In genomic region chr5:150262046-150262716, GRCm38 (mm10) we compare ENCODE assay signal across 8 mouse cellular contexts.
DNase-seq lines count a peak whose midpoint lies in the region; ATAC-seq lines count a peak whose summit lies in the region.

No protein-coding gene starts in this region.

- WGBS in forebrain, embryonic 12.5 days = 80% methylated on average over 16 of the region's 16 CpGs
- 82% methylated on average over 16 of the region's 16 CpGs for WGBS in forebrain, embryonic 11.5 days
- WGBS in kidney, embryonic 15.5 days = 66% methylated on average over 16 of the region's 16 CpGs
- 64% methylated on average over 16 of the region's 16 CpGs for WGBS in stomach, embryonic 15.5 days

- H3K27me3 ChIP-seq in forebrain, embryonic 12.5 days = no peaks in the 10 kb centered on the region; the same call in 1 of the 2 replicates
- H3K27me3 ChIP-seq in forebrain, embryonic 11.5 days (ENCODE audit: control insufficient read depth, insufficient read depth, low read length) = no peaks in the 10 kb centered on the region
- H3K27me3 ChIP-seq in kidney, embryonic 15.5 days = no peaks in the 10 kb centered on the region
- no peaks in the 10 kb centered on the region for H3K27me3 ChIP-seq in stomach, embryonic 15.5 days (replicated peaks)

- no peak overlapping the region for H3K9ac ChIP-seq in forebrain, embryonic 12.5 days
- no peak overlapping the region for H3K9ac ChIP-seq in forebrain, embryonic 11.5 days (ENCODE audit: low read length)
- no peak overlapping the region for H3K9ac ChIP-seq in kidney, embryonic 15.5 days
- H3K9ac ChIP-seq in stomach, embryonic 15.5 days = no peak overlapping the region

- H3K27ac ChIP-seq in forebrain, embryonic 12.5 days = no peak overlapping the region
- H3K27ac ChIP-seq in forebrain, embryonic 11.5 days (ENCODE audit: low read depth, low read length) = no peak overlapping the region
- no peak overlapping the region for H3K27ac ChIP-seq in kidney, embryonic 15.5 days
- H3K27ac ChIP-seq in stomach, embryonic 15.5 days = 0 out of 2 replicates have a peak overlapping the region, but pooled peaks have one; percentile 36

- no peak overlapping the region for H3K4me3 ChIP-seq in forebrain, embryonic 12.5 days (replicated peaks)
- no peak overlapping the region for H3K4me3 ChIP-seq in forebrain, embryonic 11.5 days (ENCODE audit: low read depth, low read length)
- H3K4me3 ChIP-seq in kidney, embryonic 15.5 days (replicated peaks) = no peak overlapping the region
- no peak overlapping the region; the same call in 1 of the 2 replicates for H3K4me3 ChIP-seq in stomach, embryonic 15.5 days (replicated peaks)

- no peaks in the 10 kb centered on the region for H3K36me3 ChIP-seq in forebrain, embryonic 12.5 days (replicated peaks)
- H3K36me3 ChIP-seq in forebrain, embryonic 11.5 days (ENCODE audit: control insufficient read depth, insufficient read depth, low read length) = no peaks in the 10 kb centered on the region
- no peaks in the 10 kb centered on the region for H3K36me3 ChIP-seq in kidney, embryonic 15.5 days
- H3K36me3 ChIP-seq in stomach, embryonic 15.5 days = no peaks in the 10 kb centered on the region

- no peak for ATAC-seq in forebrain, embryonic 12.5 days (ENCODE audit: low FRiP score)
- ATAC-seq in forebrain, embryonic 11.5 days (replicated peaks; ENCODE audit: low FRiP score) = no peak
- ATAC-seq in kidney, embryonic 15.5 days (replicated peaks; ENCODE audit: low FRiP score) = no peak
- ATAC-seq in stomach, embryonic 15.5 days (ENCODE audit: insufficient read depth, low FRiP score, low read depth) = no peak

- H3K9me3 ChIP-seq in forebrain, embryonic 12.5 days = no peaks in the 10 kb centered on the region
- no peaks in the 10 kb centered on the region for H3K9me3 ChIP-seq in forebrain, embryonic 11.5 days (ENCODE audit: control insufficient read depth, low read length)
- H3K9me3 ChIP-seq in kidney, embryonic 15.5 days (replicated peaks) = no peaks in the 10 kb centered on the region
- no peaks in the 10 kb centered on the region for H3K9me3 ChIP-seq in stomach, embryonic 15.5 days

- H3K4me2 ChIP-seq in forebrain, embryonic 12.5 days = peak overlapping the region; percentile 29; the same call in 1 of the 2 replicates
- H3K4me2 ChIP-seq in forebrain, embryonic 11.5 days (ENCODE audit: low read depth, low read length, severe bottlenecking) = no peak overlapping the region
- H3K4me2 ChIP-seq in kidney, embryonic 15.5 days = peak overlapping the region; percentile 4
- H3K4me2 ChIP-seq in stomach, embryonic 15.5 days = peak overlapping the region; percentile 36

- peaks cover 23% of the 10 kb centered on the region for H3K4me1 ChIP-seq in forebrain, embryonic 12.5 days
- peaks cover 12% of the 10 kb centered on the region; the same call in 1 of the 2 replicates for H3K4me1 ChIP-seq in forebrain, embryonic 11.5 days (replicated peaks; ENCODE audit: control insufficient read depth, insufficient read depth, low read length)
- peaks cover 50% of the 10 kb centered on the region for H3K4me1 ChIP-seq in kidney, embryonic 15.5 days
- H3K4me1 ChIP-seq in stomach, embryonic 15.5 days = peaks cover 9% of the 10 kb centered on the region

- no peak for DNase-seq in forebrain, embryonic 11.5 days (ENCODE audit: low spot score)
- DNase-seq in right cerebral cortex, adult 2 months (ENCODE audit: low spot score in 2 of 2) = peak; percentile 48 to 59
- DNase-seq in right cerebral cortex, postnatal 14 days = no peak
- no peak for DNase-seq in embryo, embryonic 10.5 days (ENCODE audit: low spot score)
- no peak for DNase-seq in layer of hippocampus, adult 9-10 months (ENCODE audit: low spot score)

Comparison
In these comparisons a context has a peak if more than half of its experiments do, and no peak if none do; other contexts are left out.
1. DNase-seq: peak in right cerebral cortex, adult 2 months (2 of 2); none in forebrain, embryonic 11.5 days (single experiment), right cerebral cortex, postnatal 14 days (single experiment), embryo, embryonic 10.5 days (single experiment) and layer of hippocampus, adult 9-10 months (single experiment).